Mouse (Mus musculus) liver, embryonic 13.5 days (tissue): ENCODE data around the gene Slc26a5. TPM values are rescaled to one million over a fixed set of nuclear protein-coding genes. Genes with fewer than 3 reads are reported as not detected.

ENCODE experiments used
- ATAC-seq: fragments of 200-750 bp; cut with Nextera tagmentation; 2 replicates; pipeline ENCODE4 v1.8.0; 2017; ENCODE audit warnings: low read depth, mild to moderate bottlenecking, moderate number of reproducible peaks, moderate library complexity
- DNase-seq: peaks from one replicate; pipeline ENCODE4 v3.0.0; 2022
- H3K27ac ChIP-seq: fragments of 300-500 bp; sonication (generic); 2 replicates; pipeline ENCODE4 v1.5.1; 2015; ENCODE audit warnings: moderate library complexity, mild to moderate bottlenecking, inconsistent platforms
- H3K27me3 ChIP-seq: fragments of 300-500 bp; sonication (generic); 2 replicates; pipeline ENCODE4 v1.6.1; 2015; ENCODE audit warnings: mild to moderate bottlenecking, inconsistent platforms
- H3K36me3 ChIP-seq: fragments of 300-500 bp; sonication (generic); 2 replicates; pipeline ENCODE4 v1.6.1; 2015; ENCODE audit warnings: mild to moderate bottlenecking, inconsistent platforms
- H3K4me1 ChIP-seq: fragments of 300-500 bp; sonication (generic); replicated peaks from 2 replicates; pipeline ENCODE4 v1.6.1; 2015; ENCODE audit warnings: inconsistent platforms
- H3K4me2 ChIP-seq: fragments of 300-500 bp; sonication (generic); 2 replicates; pipeline ENCODE4 v1.6.1; 2015; ENCODE audit warnings: inconsistent platforms, mild to moderate bottlenecking, moderate library complexity
- H3K4me3 ChIP-seq: fragments of 300-500 bp; sonication (generic); replicated peaks from 2 replicates; pipeline ENCODE4 v1.5.1; 2015; ENCODE audit warnings: mild to moderate bottlenecking, inconsistent platforms
- H3K9ac ChIP-seq: fragments of 300-500 bp; sonication (generic); 2 replicates; pipeline ENCODE4 v1.6.1; 2015; ENCODE audit warnings: mild to moderate bottlenecking, inconsistent platforms
- H3K9me3 ChIP-seq: fragments of 300-500 bp; sonication (generic); replicated peaks from 2 replicates; pipeline ENCODE4 v1.6.1; 2016; ENCODE audit warnings: inconsistent platforms
- WGBS: fragments of 180-500 bp; shearing (Covaris S2); methylation state at CpG from one replicate; pipeline ENCODE4 v1.1.7; 2015; ENCODE audit not compliant: insufficient replicate concordance; 5-methylcytosine and 5-hydroxymethylcytosine counted together
- polyA plus RNA-seq: library from polyadenylated mRNA; unstranded; fragments of >200 nt; fragmentation: Nextera tagmentation; extraction: Ambion mirVana; gene quantifications from 2 replicates; pipeline ENCODE4 v1.2.1, GENCODE M21; 2015

Gene Slc26a5
- polyA plus RNA-seq, 1 experiment from 2014 or later = not detected

GRCm38 (mm10) chr5:21776491-21776890, 88.9 kb downstream of the Slc26a5 start:
- Histone ChIP-seq H3K9me3 (no peaks in the 10 kb centered on the region), H3K36me3 (peaks cover 74% of the 10 kb centered on the region), H3K9ac (no peak overlapping the region), H3K4me2 (no peak overlapping the region), H3K4me3 (no peak overlapping the region), H3K27ac (no peak overlapping the region), H3K27me3 (no peaks in the 10 kb centered on the region), H3K4me1 (no peaks in the 10 kb centered on the region)
- 84% methylated on average over 6 of the region's 6 CpGs for WGBS
- ATAC-seq (no peak), DNase-seq (no peak)

- H3K36me3 ChIP-seq = peaks cover 62% of the 10 kb centered on the region
- 92% methylated on average over 6 of the region's 6 CpGs for WGBS
- H3K9me3 ChIP-seq = no peaks in the 10 kb centered on the region
Measured at GRCm38 (mm10) chr5:21769841-21770240, 95.6 kb downstream of the Slc26a5 start.

GRCm38 (mm10) chr5:21768506-21768905, 96.9 kb downstream of the Slc26a5 start:
- Histone ChIP-seq H3K9ac (no peak overlapping the region), H3K4me2 (no peak overlapping the region), H3K27me3 (no peaks in the 10 kb centered on the region), H3K27ac (no peak overlapping the region), H3K4me3 (no peak overlapping the region), H3K9me3 (no peaks in the 10 kb centered on the region), H3K36me3 (peaks cover 62% of the 10 kb centered on the region), H3K4me1 (no peaks in the 10 kb centered on the region)
- DNase-seq (no peak), ATAC-seq (no peak)
- 61% methylated on average over 4 of the region's 4 CpGs for WGBS

More at GRCm38 (mm10) chr5:21769841-21770240, 95.6 kb downstream of the Slc26a5 start:
- H3K27me3 ChIP-seq = no peaks in the 10 kb centered on the region
- H3K27ac ChIP-seq = no peak overlapping the region
- no peak overlapping the region for H3K4me3 ChIP-seq
- ATAC-seq (no peak), DNase-seq (no peak)
- H3K4me2 ChIP-seq = no peak overlapping the region
- H3K4me1 ChIP-seq = no peaks in the 10 kb centered on the region
- no peak overlapping the region for H3K9ac ChIP-seq

Other genes starting within 250 kb of the Slc26a5 start
- gene Fbxl13, start 220.0 kb downstream of the Slc26a5 start, polyA plus RNA-seq = 0.13 and 0.22 TPM in 2 replicates
- gene Armc10, start 219.8 kb downstream of the Slc26a5 start, polyA plus RNA-seq = 9.8 and 10.8 TPM in 2 replicates
- gene Napepld, start 164.2 kb downstream of the Slc26a5 start, polyA plus RNA-seq = 1.2 and 1.9 TPM in 2 replicates
- gene Pmpcb, start 128.5 kb downstream of the Slc26a5 start, polyA plus RNA-seq = 51.5 and 58.1 TPM in 2 replicates
- gene Dnajc2, start 80.4 kb downstream of the Slc26a5 start, polyA plus RNA-seq = 56.8 and 63.1 TPM in 2 replicates
- 183 and 200 TPM in 2 replicates for gene Psmc2, start 80.3 kb downstream of the Slc26a5 start, polyA plus RNA-seq